Mouse (Mus musculus) hindbrain, embryonic 16.5 days (tissue): ENCODE measurements around the gene Ces2g. TPM values are rescaled to one million over a fixed set of nuclear protein-coding genes. Genes with fewer than 3 reads are reported as not detected.

Experiments
- ATAC-seq: fragments of 200-750 bp; cut with Nextera tagmentation; 2 replicates; pipeline ENCODE4 v1.8.0; 2017; ENCODE audit warnings: moderate TSS enrichment, moderate library complexity
- H3K27ac ChIP-seq: fragments of 300-500 bp; sonication (generic); 2 replicates; pipeline ENCODE4 v1.5.1; 2014; ENCODE audit warnings: low read depth, mild to moderate bottlenecking, control low read depth, low read length, moderate library complexity
- H3K27me3 ChIP-seq: fragments of 300-500 bp; sonication (generic); replicated peaks from 2 replicates; pipeline ENCODE4 v1.6.1; 2014; ENCODE audit warnings: low read length; ENCODE audit not compliant: control insufficient read depth, insufficient read depth
- H3K36me3 ChIP-seq: fragments of 300-500 bp; sonication (generic); 2 replicates; pipeline ENCODE4 v1.6.1; 2014; ENCODE audit warnings: mild to moderate bottlenecking, low read length, moderate library complexity, mixed read lengths; ENCODE audit not compliant: control insufficient read depth, insufficient read depth
- H3K4me1 ChIP-seq: fragments of 300-500 bp; sonication (generic); 2 replicates; pipeline ENCODE4 v1.6.1; 2014; ENCODE audit warnings: low read depth, low read length; ENCODE audit not compliant: control insufficient read depth, insufficient read depth
- H3K4me2 ChIP-seq: fragments of 300-500 bp; sonication (generic); 2 replicates; pipeline ENCODE4 v1.6.1; 2014; ENCODE audit warnings: mild to moderate bottlenecking, low read length, control low read depth, moderate library complexity
- H3K4me3 ChIP-seq: fragments of 300-500 bp; sonication (generic); 2 replicates; pipeline ENCODE4 v1.5.1; 2014; ENCODE audit warnings: mild to moderate bottlenecking, low read length, control low read depth, moderate library complexity
- H3K9ac ChIP-seq: fragments of 300-500 bp; sonication (generic); 2 replicates; pipeline ENCODE4 v1.6.1; 2014; ENCODE audit warnings: low read depth, mild to moderate bottlenecking, control low read depth, low read length, moderate library complexity
- H3K9me3 ChIP-seq: fragments of 300-500 bp; sonication (generic); 2 replicates; pipeline ENCODE4 v1.6.1; 2014; ENCODE audit warnings: mild to moderate bottlenecking, low read length, moderate library complexity; ENCODE audit not compliant: control insufficient read depth
- WGBS: fragments of 180-500 bp; shearing (Covaris S2); extraction: QIAGEN DNeasy Blood & Tissue Kit; methylation state at CpG from one replicate; pipeline ENCODE4 v1.1.7; 2014; 5-methylcytosine and 5-hydroxymethylcytosine counted together
- polyA plus RNA-seq: library from polyadenylated mRNA; unstranded; fragments of >200 nt; fragmentation: Nextera tagmentation; extraction: Ambion mirVana; gene quantifications from 2 replicates; pipeline ENCODE4 v1.2.1, GENCODE M21; 2015

The Ces2g gene
- 0.05 and 0.06 TPM in 2 replicates for polyA plus RNA-seq

DNA sequence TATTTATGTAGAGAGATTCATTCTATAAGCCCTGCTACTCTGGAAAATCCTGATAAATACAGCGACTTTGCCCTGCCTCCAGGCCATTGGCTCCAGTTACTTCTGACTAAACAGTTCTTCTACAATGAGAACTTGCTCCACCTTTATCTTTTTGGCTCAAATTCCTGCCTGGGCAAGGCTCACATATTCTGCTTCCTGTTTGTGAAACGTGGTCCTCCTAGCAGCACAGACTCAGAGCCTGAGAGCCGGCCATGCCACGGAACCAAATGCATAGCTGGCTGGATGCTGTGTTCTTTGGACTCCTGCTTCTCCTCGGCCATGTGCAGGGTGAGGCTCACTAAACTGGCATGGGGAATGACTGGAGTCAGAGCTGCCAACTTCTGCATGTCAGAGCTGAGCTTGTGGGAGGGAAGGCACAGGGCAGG is at the start of gene Ces2g:
TSS of gene Ces2g (plus strand) at position 182 of the 425 bp plus-strand sequence.
- no peaks in the 10 kb centered on the region for H3K4me1 ChIP-seq
- H3K4me2 ChIP-seq = no peak within 1 kb of the TSS
- no peak within 1 kb of the TSS for H3K27ac ChIP-seq
- ATAC-seq = no peak
- H3K36me3 ChIP-seq = no peaks in the 10 kb centered on the region
- H3K9me3 ChIP-seq = no peaks in the 10 kb centered on the region
- 77% methylated on average over 5 of the region's 5 CpGs for WGBS
- no peak within 1 kb of the TSS for H3K9ac ChIP-seq
- no peak within 1 kb of the TSS for H3K4me3 ChIP-seq
- no peaks in the 10 kb centered on the region for H3K27me3 ChIP-seq

DNA sequence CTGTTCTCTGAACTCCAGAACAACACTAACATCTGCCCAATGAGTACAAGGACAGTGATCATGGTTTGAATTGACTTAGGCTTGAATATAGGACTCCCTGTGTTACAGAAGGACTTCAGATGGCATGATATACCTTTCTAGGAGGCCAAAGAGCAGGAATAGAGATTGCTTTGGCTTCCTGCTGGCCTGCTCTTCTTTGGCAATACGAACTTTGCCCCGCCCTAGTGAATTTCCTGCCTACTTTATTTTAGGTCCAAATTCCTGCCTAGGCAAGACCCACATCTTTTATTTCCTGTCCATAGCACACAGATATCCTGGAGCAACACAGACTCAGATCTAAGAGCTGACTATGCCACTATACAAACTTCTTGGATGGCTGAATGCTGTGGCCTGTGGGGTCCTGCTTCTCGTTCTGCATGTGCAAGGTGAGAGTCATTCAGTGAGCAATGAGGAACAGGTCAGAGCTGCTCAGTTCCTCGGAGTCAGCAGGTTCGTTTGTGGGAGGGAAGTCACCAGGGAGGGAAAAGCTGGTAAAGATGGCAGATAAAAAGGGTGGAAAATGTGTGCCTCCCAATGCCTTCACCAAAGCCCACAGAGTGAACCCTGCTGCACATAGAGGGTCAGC is 35.4 kb upstream of the Ces2g start, which contains the start of gene Ces2e:
TSS of gene Ces2e (plus strand) at position 289 of the 625 bp plus-strand sequence.
- H3K4me1 ChIP-seq = no peaks in the 10 kb centered on the region
- no peaks in the 10 kb centered on the region for H3K9me3 ChIP-seq
- H3K36me3 ChIP-seq = no peaks in the 10 kb centered on the region
- ATAC-seq = no peak
- H3K4me2 ChIP-seq = no peak within 1 kb of the TSS
- no peak within 1 kb of the TSS for H3K4me3 ChIP-seq
- H3K9ac ChIP-seq = no peak within 1 kb of the TSS
- no peak within 1 kb of the TSS for H3K27ac ChIP-seq
- WGBS = 84% methylated on average over 5 of the region's 5 CpGs
- no peaks in the 10 kb centered on the region for H3K27me3 ChIP-seq

DNA sequence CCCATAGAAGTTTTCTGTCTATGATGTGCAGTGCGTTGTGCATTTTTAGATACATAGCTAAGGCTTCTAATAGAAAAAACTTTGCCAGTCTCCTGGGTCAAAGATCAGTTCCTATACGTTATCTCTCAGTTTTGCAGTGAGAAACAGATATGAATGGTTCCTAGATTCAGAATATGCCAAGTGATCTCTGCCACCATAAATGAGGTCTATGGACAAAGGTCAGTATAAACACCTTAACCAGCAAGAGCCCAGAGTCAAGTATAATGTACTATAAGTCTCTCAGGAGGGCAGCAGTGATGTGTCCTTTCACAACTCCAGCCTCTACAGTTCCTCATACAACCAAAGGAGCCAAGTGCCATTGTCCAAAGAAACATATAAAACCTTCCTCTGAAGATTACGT is 34.2 kb upstream of the Ces2g start:
- Histone ChIP-seq H3K27ac (no peak overlapping the region), H3K36me3 (no peaks in the 10 kb centered on the region), H3K27me3 (no peaks in the 10 kb centered on the region), H3K4me3 (no peak overlapping the region), H3K4me1 (no peaks in the 10 kb centered on the region), H3K4me2 (no peak overlapping the region), H3K9me3 (no peaks in the 10 kb centered on the region), H3K9ac (no peak overlapping the region)
- ATAC-seq = no peak
- 92% methylated on average over 3 of the region's 3 CpGs for WGBS

DNA sequence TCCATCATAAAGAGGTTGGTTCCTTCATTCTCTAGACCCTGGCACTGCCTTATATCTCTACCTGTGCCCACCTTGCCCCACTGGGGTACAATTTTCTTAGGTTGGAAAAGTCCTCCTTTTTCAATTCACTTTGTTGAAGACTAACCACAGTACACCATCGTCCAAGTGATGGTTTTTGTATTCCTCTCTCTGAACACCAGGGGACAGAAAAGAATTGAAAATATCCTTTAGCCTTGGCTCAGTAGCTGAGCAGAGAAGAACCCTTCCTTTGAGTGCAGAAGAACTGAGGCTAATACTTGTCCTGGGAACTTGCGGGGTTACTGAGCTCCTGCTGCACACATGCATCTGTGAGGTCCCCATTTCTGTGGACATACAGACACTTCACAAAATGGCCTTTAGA is 16.9 kb upstream of the Ces2g start:
- no peaks in the 10 kb centered on the region for H3K27me3 ChIP-seq
- H3K36me3 ChIP-seq = no peaks in the 10 kb centered on the region
- H3K4me3 ChIP-seq = no peak overlapping the region
- no peak overlapping the region for H3K27ac ChIP-seq
- H3K9ac ChIP-seq = no peak overlapping the region
- WGBS = 83% methylated on average over 2 of the region's 2 CpGs
- no peaks in the 10 kb centered on the region for H3K4me1 ChIP-seq
- no peak overlapping the region for H3K4me2 ChIP-seq
- no peaks in the 10 kb centered on the region for H3K9me3 ChIP-seq
- no peak for ATAC-seq

DNA sequence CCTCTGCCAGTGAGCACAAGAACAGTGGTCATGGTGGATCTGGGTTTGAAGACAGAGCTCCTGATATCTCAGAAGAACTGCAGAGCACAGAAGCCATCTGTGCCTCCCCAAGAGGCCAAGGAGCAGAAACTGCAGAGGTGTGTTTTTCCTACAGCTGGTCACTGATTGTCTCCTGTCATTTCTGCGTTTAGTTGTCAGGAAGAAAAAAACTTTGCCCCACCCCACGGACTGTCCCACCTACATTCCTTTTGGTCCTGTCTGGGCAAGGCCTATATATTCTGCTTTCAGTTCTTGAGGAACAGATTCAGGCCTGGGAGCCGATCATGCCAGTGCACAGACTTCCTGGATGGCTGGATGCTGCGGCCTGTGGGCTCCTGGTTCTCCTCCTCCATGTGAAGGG is 14.5 kb upstream of the Ces2g start, which contains the start of gene Ces2f:
TSS of gene Ces2f (plus strand) at position 301 of the 400 bp plus-strand sequence.
- H3K4me3 ChIP-seq = no peak within 1 kb of the TSS
- WGBS = 90% methylated on average over 4 of the region's 4 CpGs

DNA sequence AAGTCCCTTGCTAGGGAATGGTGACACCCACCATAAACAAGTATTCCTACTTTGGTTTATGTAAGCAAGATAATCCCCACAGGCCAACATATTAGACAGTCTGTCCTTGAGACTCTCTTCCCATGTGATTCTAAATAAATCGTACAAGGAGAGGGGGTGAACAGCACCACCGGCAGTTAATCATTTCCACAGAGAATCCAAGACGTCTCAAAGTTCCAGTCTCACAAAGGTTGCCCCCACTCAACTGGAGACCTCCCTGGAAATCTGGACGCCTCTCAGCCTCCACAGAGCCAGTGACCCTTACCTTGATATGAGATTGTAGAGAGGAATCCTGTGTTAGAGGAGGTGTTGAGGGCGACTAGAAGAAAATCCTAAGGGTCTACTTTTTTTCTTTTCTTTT is 12.5 kb upstream of the Ces2g start:
- Histone ChIP-seq H3K27ac (no peak overlapping the region), H3K9me3 (no peaks in the 10 kb centered on the region), H3K4me3 (no peak overlapping the region), H3K27me3 (no peaks in the 10 kb centered on the region), H3K9ac (no peak overlapping the region), H3K4me1 (no peaks in the 10 kb centered on the region), H3K36me3 (no peaks in the 10 kb centered on the region), H3K4me2 (no peak overlapping the region)
- WGBS = 89% methylated on average over 5 of the region's 5 CpGs
- ATAC-seq = no peak

More for the DNA sequence above, 14.5 kb upstream of the Ces2g start, which contains the start of gene Ces2f:
- Histone ChIP-seq H3K9ac (no peak within 1 kb of the TSS), H3K27ac (no peak within 1 kb of the TSS), H3K4me2 (no peak within 1 kb of the TSS), H3K4me1 (no peaks in the 10 kb centered on the region), H3K9me3 (no peaks in the 10 kb centered on the region), H3K36me3 (no peaks in the 10 kb centered on the region), H3K27me3 (no peaks in the 10 kb centered on the region)
- ATAC-seq = no peak

DNA sequence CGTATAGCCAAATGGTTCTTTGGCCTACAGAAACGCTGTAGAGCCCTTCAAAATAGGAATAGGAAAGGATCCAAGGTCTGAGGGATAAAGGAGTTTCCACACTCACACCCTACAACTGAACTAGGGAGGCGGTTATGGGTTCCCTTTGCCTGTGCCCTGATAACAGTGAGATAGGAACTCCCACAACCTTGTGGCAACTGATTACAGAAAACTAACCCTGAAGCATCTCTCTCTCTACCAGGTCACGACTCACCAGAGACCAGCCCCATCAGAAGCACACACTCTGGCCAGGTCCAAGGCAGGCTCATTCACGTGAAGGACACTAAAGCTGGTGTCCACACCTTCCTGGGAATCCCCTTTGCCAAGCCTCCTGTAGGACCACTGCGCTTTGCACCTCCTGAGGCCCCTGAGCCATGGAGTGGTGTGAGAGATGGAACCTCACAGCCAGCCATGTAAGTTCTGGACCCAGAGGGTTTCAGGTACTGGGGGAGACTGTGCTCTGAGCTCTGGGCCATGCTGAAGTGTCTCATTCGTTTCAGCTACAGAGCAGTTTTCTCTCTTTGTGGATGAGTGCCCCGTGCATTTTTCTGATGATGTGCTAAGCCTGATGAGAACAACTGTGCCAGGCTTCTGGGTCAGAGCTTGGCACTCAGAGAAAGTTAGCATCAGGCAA is 847 bp downstream of the Ces2g start:
- ATAC-seq = no peak
- Histone ChIP-seq H3K4me3 (no peak overlapping the region), H3K27me3 (no peaks in the 10 kb centered on the region), H3K9ac (no peak overlapping the region), H3K4me2 (no peak overlapping the region), H3K9me3 (no peaks in the 10 kb centered on the region), H3K27ac (no peak overlapping the region), H3K4me1 (no peaks in the 10 kb centered on the region), H3K36me3 (no peaks in the 10 kb centered on the region)
- 76% methylated on average over 8 of the region's 8 CpGs for WGBS

DNA sequence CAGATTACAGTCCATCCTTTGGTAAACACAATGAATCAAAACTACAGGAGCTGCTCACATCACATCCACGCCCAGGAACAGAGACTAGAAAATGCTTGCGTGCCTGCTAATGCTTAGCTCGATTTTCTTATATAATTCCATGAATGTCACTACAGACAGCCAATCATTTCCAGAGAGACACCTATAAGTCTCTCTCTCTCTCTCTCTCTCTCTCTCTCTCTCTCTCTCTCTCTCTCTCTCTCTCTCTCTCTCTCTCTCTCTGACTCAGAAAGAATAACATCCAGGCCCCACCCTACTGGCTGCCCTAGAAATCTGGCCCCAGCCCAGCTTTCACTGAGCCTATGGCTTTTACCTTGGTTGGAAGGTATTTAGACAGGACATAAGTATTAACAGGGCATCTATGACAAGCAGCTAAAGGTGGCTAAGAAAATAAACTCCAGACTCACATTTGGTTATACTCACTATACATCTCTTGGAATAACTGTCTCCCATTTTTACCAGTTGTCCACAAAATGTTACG is 1.9 kb downstream of the Ces2g start:
- Histone ChIP-seq H3K9me3 (no peaks in the 10 kb centered on the region), H3K4me2 (no peak overlapping the region), H3K36me3 (no peaks in the 10 kb centered on the region), H3K4me3 (no peak overlapping the region), H3K27ac (no peak overlapping the region), H3K27me3 (no peaks in the 10 kb centered on the region), H3K4me1 (no peaks in the 10 kb centered on the region), H3K9ac (no peak overlapping the region)
- WGBS = 80% methylated on average over 4 of the region's 4 CpGs
- ATAC-seq = no peak

DNA sequence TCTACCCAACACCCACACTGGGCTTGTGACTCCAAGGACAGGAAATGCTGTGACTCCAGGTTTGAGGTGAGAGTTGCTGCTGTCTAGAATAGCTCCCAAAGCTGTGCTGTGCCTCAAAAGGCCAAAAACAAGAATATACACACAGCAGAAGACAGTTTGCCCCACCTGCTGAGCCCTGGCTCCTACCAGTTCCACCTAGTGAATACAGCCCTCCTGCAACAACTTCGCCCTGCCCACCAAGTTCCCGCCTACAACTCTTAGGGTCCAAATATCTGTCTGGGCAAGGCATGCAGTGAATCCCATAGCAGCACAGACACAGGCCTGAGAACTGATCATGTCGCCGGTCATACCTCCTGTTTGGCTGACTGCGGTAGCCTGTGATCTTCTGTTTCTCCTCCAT is 22.6 kb downstream of the Ces2g start:
- Histone ChIP-seq H3K9ac (no peak overlapping the region), H3K36me3 (no peaks in the 10 kb centered on the region), H3K4me2 (no peak overlapping the region), H3K27me3 (no peaks in the 10 kb centered on the region), H3K4me3 (no peak overlapping the region), H3K27ac (no peak overlapping the region), H3K4me1 (no peaks in the 10 kb centered on the region), H3K9me3 (peaks cover 7% of the 10 kb centered on the region)
- WGBS = 91% methylated on average over 5 of the region's 5 CpGs
- ATAC-seq = no peak
